Mouse (Mus musculus): ENCODE data around the gene Vmn1r210.
"Not testable (repeated sequence)": the region's sequence is repeated elsewhere in the genome, so short reads cannot be mapped to it uniquely, and the experiment has no call there.

Vmn1r210 gene

GRCm38 (mm10) chr13:22831248-22831647 lies at the start of gene Vmn1r210:
Vmn1r210 (minus strand) TSS chr13:22831348.
- DNase-seq = no peak

GRCm38 (mm10) chr13:22879257-22879656 lies 48.1 kb upstream of the Vmn1r210 start:
- no peak for DNase-seq

DNA sequence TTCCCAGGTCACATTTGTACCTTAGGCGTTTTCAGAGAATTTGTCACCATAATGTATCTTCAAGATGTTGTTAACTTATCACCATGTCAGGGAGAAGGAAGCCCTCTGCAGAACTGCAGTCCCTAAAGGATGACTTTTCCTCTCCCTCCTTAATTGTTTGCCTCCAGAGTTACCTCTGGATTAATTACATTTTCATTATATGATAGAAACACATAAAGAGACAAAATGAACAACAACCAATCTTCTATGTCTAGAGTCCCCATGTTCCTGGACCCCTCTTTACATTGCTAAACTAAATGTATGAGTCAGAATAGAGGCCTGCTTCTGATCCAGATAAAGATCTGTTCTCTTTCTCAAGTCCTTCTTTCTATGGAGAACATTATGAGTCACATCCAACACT lies 26.3 kb upstream of the Vmn1r210 start, which contains the start of gene Vmn1r211:
Gene Vmn1r211, minus strand, starts transcription at position 101 of the 400 bp plus-strand sequence.
- no peak for DNase-seq

GRCm38 (mm10) chr13:22854760-22855159 lies 23.6 kb upstream of the Vmn1r210 start:
- no peak for DNase-seq

GRCm38 (mm10) chr13:22846798-22847197 lies 15.7 kb upstream of the Vmn1r210 start:
- DNase-seq = no peak

GRCm38 (mm10) chr13:22844304-22844703 lies 13.2 kb upstream of the Vmn1r210 start:
- not testable (repeated sequence) for DNase-seq

GRCm38 (mm10) chr13:22829395-22829794 lies 1.8 kb downstream of the Vmn1r210 start:
- not testable (repeated sequence) for DNase-seq

GRCm38 (mm10) chr13:22821601-22822000 lies 9.5 kb downstream of the Vmn1r210 start:
- DNase-seq = not testable (repeated sequence)

- DNase-seq = not testable (repeated sequence)
These were observed 21.6 kb downstream of the Vmn1r210 start, which contains the start of gene Vmn1r209 for GRCm38 (mm10) chr13:22809582-22809981. Vmn1r209 (minus strand) TSS chr13:22809682.

- not testable (repeated sequence) for DNase-seq
These were observed 43.1 kb downstream of the Vmn1r210 start for GRCm38 (mm10) chr13:22788096-22788495.

- DNase-seq = not testable (repeated sequence)
These were observed 47.0 kb downstream of the Vmn1r210 start for GRCm38 (mm10) chr13:22784159-22784558.

GRCm38 (mm10) chr13:22777300-22777699 lies 53.8 kb downstream of the Vmn1r210 start, which contains the start of gene Vmn1r208:
Vmn1r208 (minus strand) TSS chr13:22777400.
- not testable (repeated sequence) for DNase-seq
